Mouse (Mus musculus): ENCODE results near the gene Plin2.
"Not testable (repeated sequence)": the region's sequence is repeated elsewhere in the genome, so short reads cannot be mapped to it uniquely, and the experiment has no call there.

DNA sequence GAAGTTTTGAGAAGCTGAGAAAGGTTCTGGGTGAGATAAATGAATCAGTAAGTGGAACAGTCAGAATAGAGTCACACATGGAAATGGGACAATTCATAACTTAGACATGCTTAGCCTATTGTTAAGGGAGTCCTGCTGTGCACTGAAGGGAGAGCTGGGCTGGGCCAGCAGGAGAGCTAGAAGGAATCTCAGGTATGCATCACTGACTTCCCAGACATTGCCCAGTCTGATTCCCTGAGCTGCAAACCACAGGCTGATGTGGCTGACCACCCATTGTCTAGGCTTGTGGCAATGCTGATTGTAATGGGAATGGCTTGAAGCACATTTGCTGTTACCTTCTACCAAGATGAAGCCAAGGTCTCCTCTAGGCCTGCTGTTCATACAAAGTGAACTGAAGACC lies 4.3 kb upstream of the Plin2 start:
- TF ChIP-seq CTCF (IDR thresholded peaks at IDR 0.05); POLR2A (IDR thresholded peaks at IDR 0.05; ENCODE audit: insufficient read depth, low read depth, low read length): not testable (repeated sequence)
